Mouse (Mus musculus): ENCODE results near the gene 6430531B16Rik. TPM values are rescaled to one million over a fixed set of nuclear protein-coding genes. Genes with fewer than 3 reads are reported as not detected.

6430531B16Rik gene
- total RNA-seq, 2 experiments from 2014 or later: 1.3 to 1.5 TPM

DNA sequence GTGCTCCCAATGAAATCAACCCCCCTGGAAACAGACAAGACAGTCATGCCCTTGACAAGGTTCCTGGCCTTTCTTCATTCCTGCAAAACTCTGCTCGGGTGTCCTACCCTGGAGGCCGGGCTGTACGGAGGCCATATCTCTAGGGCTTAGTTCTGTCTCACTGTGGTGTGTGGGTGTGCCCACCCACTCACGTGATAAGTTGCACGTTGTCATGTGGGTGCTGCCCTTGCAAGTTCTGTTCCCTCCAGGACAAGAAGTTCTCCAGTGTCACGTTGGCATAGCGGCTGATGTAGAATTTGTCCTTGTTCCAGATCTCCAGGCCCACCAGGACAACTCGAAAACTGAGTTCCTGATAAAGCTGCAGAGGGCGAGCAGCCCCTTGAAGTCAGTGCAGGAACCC is 9.7 kb upstream of the 6430531B16Rik start:
- Histone ChIP-seq H3K27ac (no peak overlapping the region), H3K4me3 (no peak overlapping the region)
- TF ChIP-seq CTCF (conservative IDR thresholded peaks at IDR 0.05): no peak
- DNase-seq (ENCODE audit: low spot score in 2 of 2): no peak

DNA sequence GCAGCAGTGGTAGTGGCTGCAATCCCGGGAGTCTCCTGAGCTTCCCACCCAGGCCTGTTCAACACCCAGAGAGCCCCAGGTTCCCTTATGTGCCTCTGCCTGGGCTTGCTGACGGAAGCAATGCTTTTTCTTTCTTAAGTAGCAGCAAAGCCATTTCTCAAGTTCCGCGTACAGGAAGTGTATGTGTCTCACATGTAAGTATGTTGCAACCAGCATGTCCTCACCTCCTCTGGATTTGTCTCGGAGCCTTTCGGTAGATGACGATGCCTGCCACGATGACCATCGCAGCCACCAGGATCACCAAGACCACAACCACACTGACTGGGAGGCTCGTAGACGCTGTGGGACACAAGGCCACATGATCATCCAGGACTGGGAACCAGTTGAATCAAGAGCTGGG is 6.0 kb upstream of the 6430531B16Rik start:
- no peak overlapping the region for H3K4me3 ChIP-seq
- no peak for DNase-seq (ENCODE audit: low spot score in 2 of 2)
- no peak overlapping the region for H3K27ac ChIP-seq
- no peak for TF ChIP-seq CTCF (conservative IDR thresholded peaks at IDR 0.05)

DNA sequence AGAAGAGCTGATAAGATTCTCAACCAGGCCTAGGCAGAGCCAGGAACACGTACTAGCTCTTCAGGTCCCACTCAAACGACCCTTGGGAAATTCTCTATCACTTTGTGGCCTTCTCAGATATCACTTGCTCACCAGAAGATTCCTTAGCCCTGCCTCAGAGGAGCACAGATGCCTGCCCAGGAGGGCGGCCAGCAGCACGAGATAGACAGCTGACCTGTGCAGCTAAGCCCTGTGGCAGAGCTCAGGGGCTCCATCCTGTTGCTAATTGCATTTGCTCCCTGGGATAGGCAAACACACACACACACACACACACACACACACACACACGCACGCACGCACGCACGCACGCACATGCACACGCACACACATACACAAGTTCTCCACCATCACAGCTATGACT is 3.5 kb upstream of the 6430531B16Rik start:
- no peak overlapping the region for H3K4me3 ChIP-seq
- no peak for TF ChIP-seq CTCF (conservative IDR thresholded peaks at IDR 0.05)
- no peak for DNase-seq (ENCODE audit: low spot score in 2 of 2)
- no peak overlapping the region for H3K27ac ChIP-seq

DNA sequence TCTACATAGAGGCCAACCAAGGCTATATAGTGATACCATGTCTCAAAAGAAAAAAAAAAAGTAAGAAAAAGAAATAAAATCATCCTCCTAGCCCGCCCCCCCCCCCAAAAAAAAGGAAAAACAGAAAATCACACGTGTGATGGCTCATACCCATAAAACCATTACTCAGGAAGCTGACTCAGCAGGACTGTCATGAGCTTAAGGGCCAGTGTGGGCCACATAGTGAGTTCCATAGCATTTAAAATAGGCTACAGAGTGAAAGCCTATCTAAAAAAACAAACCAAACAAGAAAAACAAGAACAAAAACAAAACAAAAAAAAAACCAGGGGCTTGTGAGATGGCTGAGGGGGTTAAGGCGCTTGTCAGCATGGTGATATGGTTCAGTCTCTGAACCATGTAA is 2.2 kb upstream of the 6430531B16Rik start:
- Histone ChIP-seq H3K27ac (no peak overlapping the region), H3K4me3 (no peak overlapping the region)
- TF ChIP-seq CTCF (conservative IDR thresholded peaks at IDR 0.05): no peak
- no peak for DNase-seq (ENCODE audit: low spot score in 2 of 2)

DNA sequence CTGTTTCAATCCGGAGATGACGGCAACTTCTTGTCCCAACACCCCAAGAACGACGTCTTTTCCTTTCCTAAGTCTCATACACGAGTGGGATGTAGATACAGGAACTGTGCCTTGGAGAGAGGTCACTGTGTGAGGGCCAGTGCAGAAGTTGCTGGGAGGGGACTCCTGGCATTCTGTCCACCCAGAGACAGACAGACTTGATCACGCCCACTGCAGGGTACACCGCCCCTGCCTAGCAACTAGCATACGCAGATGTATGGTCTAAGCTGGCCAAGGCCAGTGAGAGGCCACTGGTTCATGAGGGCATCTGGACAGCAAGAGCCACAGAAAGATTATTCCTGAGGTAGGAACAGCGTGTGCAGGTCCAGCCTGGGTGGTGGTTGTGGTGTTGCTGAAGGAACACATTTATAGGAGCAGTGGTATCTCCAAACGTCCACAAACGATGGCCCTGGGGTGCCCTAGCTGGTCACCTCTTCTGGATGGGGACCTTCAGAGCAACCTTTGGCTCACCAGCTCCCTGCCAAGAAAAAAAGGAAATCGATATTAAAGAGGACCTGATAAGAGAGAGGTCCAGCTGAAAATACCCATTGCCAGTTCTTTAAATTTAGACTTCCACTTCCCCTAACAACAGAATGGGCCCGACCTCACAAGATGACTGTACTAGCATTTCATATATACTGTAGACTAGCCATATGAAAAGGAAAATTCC is 610 bp upstream of the 6430531B16Rik start:
- Histone ChIP-seq H3K4me3 (peak overlapping the region; percentile 53), H3K27ac (peak overlapping the region; percentile 93)
- no peak for TF ChIP-seq CTCF (conservative IDR thresholded peaks at IDR 0.05)
- DNase-seq (ENCODE audit: low spot score in 2 of 2): no peak

DNA sequence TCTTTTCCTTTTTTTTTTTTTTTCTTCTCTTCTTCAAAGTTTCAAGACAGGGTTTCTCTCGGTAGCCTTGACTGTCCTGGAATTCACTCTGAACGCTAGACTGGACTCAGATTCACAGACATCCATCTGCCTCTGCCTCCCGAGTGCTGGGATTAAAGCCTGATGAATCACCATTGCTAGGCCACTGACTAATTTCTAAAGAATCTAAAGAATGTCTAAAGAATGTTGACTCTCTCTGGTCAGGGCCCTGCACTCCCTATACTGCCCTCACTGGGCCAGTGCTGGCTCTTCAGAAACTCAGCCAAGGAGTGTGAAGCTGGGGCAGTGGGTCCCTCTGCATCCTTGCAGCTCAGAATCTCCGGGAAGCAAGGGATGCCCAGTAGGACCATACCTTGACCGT is 3.1 kb downstream of the 6430531B16Rik start:
- no peak overlapping the region for H3K27ac ChIP-seq
- TF ChIP-seq CTCF (conservative IDR thresholded peaks at IDR 0.05): no peak
- DNase-seq (ENCODE audit: low spot score in 2 of 2): no peak
- no peak overlapping the region for H3K4me3 ChIP-seq

DNA sequence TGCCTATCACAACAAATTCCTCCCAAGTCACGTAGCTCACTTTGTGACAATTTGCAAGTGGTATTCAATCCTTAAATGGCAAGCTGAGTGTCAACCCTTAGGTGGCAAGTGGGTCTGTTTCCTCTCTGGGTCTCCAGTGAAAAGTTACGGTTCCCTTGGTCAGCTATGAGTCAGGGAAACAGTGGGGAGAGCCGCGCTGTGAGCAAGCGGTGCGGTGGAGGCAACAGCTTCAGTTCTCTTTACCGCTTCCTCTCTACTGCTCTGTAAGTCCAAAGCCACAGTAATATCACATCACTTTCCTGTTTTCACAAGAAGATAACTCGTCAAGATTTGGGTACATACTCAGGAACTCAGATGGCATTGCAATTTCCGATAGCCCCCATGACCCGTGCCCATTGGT is 4.2 kb downstream of the 6430531B16Rik start:
- no peak for DNase-seq (ENCODE audit: low spot score in 2 of 2)
- Histone ChIP-seq H3K27ac (no peak overlapping the region), H3K4me3 (no peak overlapping the region)
- TF ChIP-seq CTCF (conservative IDR thresholded peaks at IDR 0.05): no peak

DNA sequence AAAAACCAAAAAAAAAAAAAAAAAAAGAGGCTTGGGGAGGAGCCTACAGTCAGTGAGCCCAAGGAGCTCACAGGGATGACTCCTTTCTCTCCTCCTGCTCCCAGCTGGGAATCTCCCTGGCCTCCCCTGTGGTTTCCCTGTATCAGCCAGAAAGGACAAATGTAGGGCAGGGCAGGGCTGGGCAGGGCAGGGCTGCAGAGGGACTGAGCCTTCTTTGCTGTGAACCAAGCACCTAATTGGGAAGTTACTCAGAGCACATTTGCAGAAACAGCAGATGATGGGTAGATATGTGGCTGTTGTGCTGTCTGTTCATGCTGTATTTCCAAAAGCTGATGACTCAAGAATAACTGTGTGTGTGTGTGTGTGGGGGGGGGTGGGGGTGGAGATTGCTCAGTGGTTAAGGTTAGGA is 5.6 kb downstream of the 6430531B16Rik start:
- no peak for DNase-seq (ENCODE audit: low spot score in 2 of 2)
- no peak for TF ChIP-seq CTCF (conservative IDR thresholded peaks at IDR 0.05)
- peak overlapping the region; percentile 46; the same call in 1 of the 2 replicates for H3K27ac ChIP-seq
- no peak overlapping the region for H3K4me3 ChIP-seq

DNA sequence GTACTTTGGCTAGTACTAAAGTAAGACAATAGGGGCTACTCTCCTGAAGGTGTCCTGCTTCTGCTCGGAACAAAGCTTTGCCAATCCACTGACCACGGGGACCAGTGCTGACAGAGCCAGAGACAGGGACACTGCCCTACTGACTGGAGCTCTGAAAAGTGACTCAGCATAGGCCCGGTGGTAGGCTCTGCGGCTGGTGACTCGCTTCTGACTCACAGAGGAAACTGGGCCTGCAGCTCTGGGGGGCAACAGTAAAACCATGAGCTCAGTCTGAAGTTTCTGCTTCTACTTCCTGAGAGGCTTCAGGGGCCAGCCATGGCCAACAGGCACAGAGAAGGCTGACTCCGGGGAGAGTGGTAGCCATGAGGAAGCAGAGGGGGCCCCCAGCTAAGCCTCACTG is 7.1 kb downstream of the 6430531B16Rik start:
- DNase-seq (ENCODE audit: low spot score in 2 of 2): no peak
- Histone ChIP-seq H3K27ac (no peak overlapping the region), H3K4me3 (no peak overlapping the region)
- TF ChIP-seq CTCF (conservative IDR thresholded peaks at IDR 0.05): no peak

DNA sequence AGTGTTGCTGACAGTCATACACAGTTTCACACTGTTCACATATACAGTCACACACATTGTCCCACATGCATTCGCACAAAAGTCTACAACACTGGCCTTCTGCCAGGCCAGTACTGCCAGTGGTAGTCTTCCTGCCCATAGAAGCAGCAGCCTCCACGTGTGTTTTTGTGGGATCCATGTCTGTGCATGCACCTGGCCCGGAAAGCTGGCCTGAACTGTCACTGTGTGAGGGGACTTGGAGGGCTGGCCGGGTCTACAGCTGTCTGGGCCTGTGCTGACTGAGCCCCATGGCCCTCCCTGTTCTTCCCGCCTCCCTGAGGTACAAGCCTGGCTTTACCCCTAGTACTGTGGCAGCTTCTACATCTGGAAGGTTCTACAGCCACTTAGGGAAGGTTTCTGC is 7.6 kb downstream of the 6430531B16Rik start:
- H3K27ac ChIP-seq: no peak overlapping the region
- H3K4me3 ChIP-seq: no peak overlapping the region
- no peak for DNase-seq (ENCODE audit: low spot score in 2 of 2)
- no peak for TF ChIP-seq CTCF (conservative IDR thresholded peaks at IDR 0.05)

DNA sequence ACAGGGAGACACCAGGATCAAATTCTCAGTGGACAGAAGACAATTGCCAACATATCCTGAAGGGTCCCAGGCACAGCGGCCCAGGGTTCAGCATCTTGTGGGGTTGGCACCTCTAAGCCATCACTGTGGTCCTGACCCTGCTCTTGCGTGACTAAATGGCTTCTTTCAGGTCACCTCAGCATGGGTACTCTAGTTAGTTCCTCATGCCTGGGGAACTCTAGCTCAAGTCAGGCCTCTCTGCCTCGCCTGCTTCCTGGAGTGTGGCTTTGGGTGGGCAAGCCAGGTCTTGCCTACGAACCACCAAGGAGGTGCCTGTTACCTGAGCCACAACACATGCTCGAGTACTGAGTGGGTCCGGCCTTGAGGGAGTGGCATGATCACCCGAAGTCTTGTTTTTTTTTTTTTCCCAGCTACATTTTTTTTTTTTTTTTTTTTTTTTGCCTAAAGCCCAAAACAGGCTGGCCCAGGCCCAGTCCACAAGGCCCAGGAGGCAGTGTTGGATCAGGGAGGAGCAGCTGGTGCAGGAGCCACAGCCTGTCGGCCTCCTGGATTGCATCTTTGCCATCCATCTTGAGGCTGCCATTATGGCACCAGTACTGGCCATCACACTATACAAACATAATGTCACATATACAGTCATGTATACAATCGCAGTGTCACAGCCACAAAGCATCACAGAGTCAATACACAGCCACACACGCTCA is 8.2 kb downstream of the 6430531B16Rik start:
- H3K4me3 ChIP-seq: no peak overlapping the region
- no peak for DNase-seq (ENCODE audit: low spot score in 2 of 2)
- no peak overlapping the region for H3K27ac ChIP-seq
- no peak for TF ChIP-seq CTCF (conservative IDR thresholded peaks at IDR 0.05)

DNA sequence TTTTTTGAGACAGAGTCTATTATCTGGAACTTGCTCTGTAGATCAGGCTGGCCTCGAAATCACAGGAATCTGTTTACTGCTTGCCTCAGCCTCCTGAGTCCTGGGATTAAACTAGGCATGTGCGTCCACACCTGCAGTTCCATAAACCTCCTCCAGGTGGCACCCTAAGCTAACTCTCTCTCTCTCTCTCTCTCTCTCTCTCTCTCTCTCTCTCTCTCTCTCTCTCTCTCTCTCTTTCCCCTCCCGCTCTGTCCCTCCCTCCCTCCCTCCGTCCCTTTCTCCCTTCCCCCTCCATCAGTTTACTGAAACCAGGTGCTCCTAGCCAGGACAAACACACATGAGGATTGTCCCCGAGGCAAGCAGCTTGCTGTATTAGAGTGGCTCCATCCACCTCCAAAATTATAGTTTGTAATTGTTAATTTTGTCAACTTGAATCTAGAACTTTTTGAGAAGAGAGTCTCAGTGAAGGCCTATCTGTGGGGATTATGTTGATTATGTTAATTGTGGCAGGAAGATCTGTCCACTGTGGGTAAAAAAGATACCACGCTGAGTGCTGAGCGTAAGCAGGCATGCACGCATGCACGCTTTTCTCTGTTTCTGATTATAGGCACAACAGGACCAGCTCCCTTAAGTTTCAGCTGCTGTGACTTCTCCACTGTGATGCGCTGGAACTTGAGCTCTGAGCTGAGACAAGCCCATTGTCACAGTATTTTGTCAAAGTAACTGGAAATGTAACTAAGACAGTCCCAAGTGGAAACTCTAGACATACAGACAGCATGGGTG is 9.0 kb downstream of the 6430531B16Rik start:
- Histone ChIP-seq H3K4me3 (no peak overlapping the region), H3K27ac (no peak overlapping the region)
- peak; percentile 80 for TF ChIP-seq CTCF (conservative IDR thresholded peaks at IDR 0.05)
- peak; percentile 84 to 91 for DNase-seq (ENCODE audit: low spot score in 2 of 2)

DNA sequence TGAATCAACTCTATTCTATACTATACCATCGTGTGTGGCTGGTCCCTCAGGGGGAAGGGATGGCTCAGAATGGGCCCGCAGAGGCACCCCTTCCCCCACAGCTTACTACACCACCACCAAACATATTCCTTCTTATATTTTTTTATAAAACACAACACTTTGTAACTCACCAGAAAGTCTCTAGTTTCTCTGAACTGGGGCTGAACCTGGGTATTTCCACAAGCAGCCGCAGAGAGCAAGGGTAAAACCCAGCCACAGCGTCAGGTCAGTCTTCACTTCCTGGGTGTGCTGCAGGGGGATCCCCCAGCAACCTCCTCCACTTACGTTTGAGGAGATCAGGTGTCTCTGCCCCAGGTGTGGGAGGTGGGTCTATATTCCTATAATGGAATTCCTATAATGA is 10.1 kb downstream of the 6430531B16Rik start:
- H3K27ac ChIP-seq: no peak overlapping the region
- no peak overlapping the region for H3K4me3 ChIP-seq
- TF ChIP-seq CTCF (conservative IDR thresholded peaks at IDR 0.05): no peak
- DNase-seq (ENCODE audit: low spot score in 2 of 2): no peak
